Mouse (Mus musculus): ENCODE measurements around the gene Crat.
A peak's percentile ranks its signal among the peaks of the same experiment; 100 is the strongest.

The Crat gene

GRCm38 (mm10) chr2:30377721-30378120 lies 37.9 kb downstream of the Crat start:
- no peak for DNase-seq (ENCODE audit: low read depth, low spot score)

GRCm38 (mm10) chr2:30375893-30376292 lies 39.7 kb downstream of the Crat start:
- DNase-seq (ENCODE audit: low read depth, low spot score): no peak

GRCm38 (mm10) chr2:30372726-30373125 lies 42.9 kb downstream of the Crat start:
- no peak for DNase-seq (ENCODE audit: low read depth, low spot score)

GRCm38 (mm10) chr2:30371544-30371943 lies 44.1 kb downstream of the Crat start:
- DNase-seq (ENCODE audit: low read depth, low spot score): no peak

- no peak for DNase-seq (ENCODE audit: low read depth, low spot score)
These were observed 49.4 kb downstream of the Crat start for GRCm38 (mm10) chr2:30366203-30366602.

- DNase-seq (ENCODE audit: low read depth, low spot score): no peak
These were observed 50.1 kb downstream of the Crat start for GRCm38 (mm10) chr2:30365281-30366069.

- peak; percentile 98 for DNase-seq (ENCODE audit: low read depth, low spot score)
These were observed 51.6 kb downstream of the Crat start, which contains the start of gene Miga2 for GRCm38 (mm10) chr2:30363773-30364650. Miga2 (plus strand) TSS chr2:30364233.

GRCm38 (mm10) chr2:30362865-30363264 lies 52.7 kb downstream of the Crat start:
- no peak for DNase-seq (ENCODE audit: low read depth, low spot score)

GRCm38 (mm10) chr2:30360626-30361025 lies 55.0 kb downstream of the Crat start:
- DNase-seq (ENCODE audit: low read depth, low spot score): no peak

- no peak for DNase-seq (ENCODE audit: low read depth, low spot score)
These were observed 56.8 kb downstream of the Crat start, which contains the start of gene Sh3glb2 for GRCm38 (mm10) chr2:30358533-30359531. Sh3glb2 (minus strand) TSS chr2:30359337.

GRCm38 (mm10) chr2:30357552-30358510 lies 57.8 kb downstream of the Crat start:
- DNase-seq (ENCODE audit: low read depth, low spot score): no peak

- no peak for DNase-seq (ENCODE audit: low read depth, low spot score)
These were observed 58.7 kb downstream of the Crat start for GRCm38 (mm10) chr2:30356906-30357305.

- no peak for DNase-seq (ENCODE audit: low read depth, low spot score)
These were observed 59.3 kb downstream of the Crat start for GRCm38 (mm10) chr2:30356266-30356665.

- no peak for DNase-seq (ENCODE audit: low read depth, low spot score)
These were observed 59.8 kb downstream of the Crat start for GRCm38 (mm10) chr2:30355861-30356260.

GRCm38 (mm10) chr2:30351149-30351548 lies 64.5 kb downstream of the Crat start:
- peak; percentile 47 for DNase-seq (ENCODE audit: low read depth, low spot score)
